Mouse (Mus musculus) G1E-ER4 (cell line): ENCODE results near the gene Zbtb4. TPM values are rescaled to one million over a fixed set of nuclear protein-coding genes. Genes with fewer than 3 reads are reported as not detected.
A peak's percentile ranks its signal among the peaks of the same experiment; 100 is the strongest.

Experiments
- GATA1 ChIP-seq: IDR thresholded peaks from one replicate; pipeline ENCODE4 v1.8.0; 2012; ENCODE audit warnings: low read length, inconsistent platforms
- polyA plus RNA-seq: library from polyadenylated mRNA; stranded (reverse); fragments of >175 nt; gene quantifications from 2 replicates; pipeline ENCODE4 v1.2.3, GENCODE M21; 2012

Gene Zbtb4
- polyA plus RNA-seq, result 14.5 and 15.2 TPM in 2 replicates

- TF ChIP-seq GATA1, result no peak
These were observed at the start of gene Zbtb4 for GRCm38 (mm10) chr11:69765221-69766125. Gene Zbtb4, plus strand, starts transcription at chr11:69765912.

- TF ChIP-seq GATA1, result no peak
These were observed 49.8 kb upstream of the Zbtb4 start for GRCm38 (mm10) chr11:69715929-69716328.

- no peak for TF ChIP-seq GATA1
These were observed 48.8 kb upstream of the Zbtb4 start for GRCm38 (mm10) chr11:69716953-69717352.

- TF ChIP-seq GATA1, result no peak
These were observed 47.1 kb upstream of the Zbtb4 start for GRCm38 (mm10) chr11:69718661-69719060.

GRCm38 (mm10) chr11:69719423-69719822 is 46.3 kb upstream of the Zbtb4 start:
- no peak for TF ChIP-seq GATA1

GRCm38 (mm10) chr11:69720852-69721251 is 44.9 kb upstream of the Zbtb4 start:
- TF ChIP-seq GATA1, result no peak

- TF ChIP-seq GATA1, result no peak
These were observed 42.6 kb upstream of the Zbtb4 start for GRCm38 (mm10) chr11:69723074-69723473.

- no peak for TF ChIP-seq GATA1
These were observed 39.8 kb upstream of the Zbtb4 start for GRCm38 (mm10) chr11:69725951-69726350.

GRCm38 (mm10) chr11:69729063-69729462 is 36.6 kb upstream of the Zbtb4 start:
- no peak for TF ChIP-seq GATA1

- peak; percentile 66 for TF ChIP-seq GATA1
These were observed 14.1 kb upstream of the Zbtb4 start for GRCm38 (mm10) chr11:69751635-69752034.

GRCm38 (mm10) chr11:69752686-69753085 is 13.0 kb upstream of the Zbtb4 start:
- TF ChIP-seq GATA1, result no peak

GRCm38 (mm10) chr11:69754233-69754632 is 11.5 kb upstream of the Zbtb4 start:
- TF ChIP-seq GATA1, result no peak

- TF ChIP-seq GATA1, result no peak
These were observed 11.0 kb upstream of the Zbtb4 start for GRCm38 (mm10) chr11:69754701-69755100.

- TF ChIP-seq GATA1, result no peak
These were observed 8.2 kb upstream of the Zbtb4 start for GRCm38 (mm10) chr11:69757303-69758089.

GRCm38 (mm10) chr11:69758090-69758456 is 7.6 kb upstream of the Zbtb4 start:
- TF ChIP-seq GATA1, result no peak

GRCm38 (mm10) chr11:69758478-69758970 is 7.2 kb upstream of the Zbtb4 start, which contains the start of gene Polr2a:
Gene Polr2a, minus strand, starts transcription at chr11:69758637.
- TF ChIP-seq GATA1, result no peak
